Mouse (Mus musculus) embryonic facial prominence, embryonic 11.5 days (tissue): ENCODE results near the gene Kcnh2. TPM values are rescaled to one million over a fixed set of nuclear protein-coding genes. Genes with fewer than 3 reads are reported as not detected.

ENCODE experiments used
- ATAC-seq: fragments of 200-750 bp; cut with Nextera tagmentation; replicated peaks from 2 replicates; pipeline ENCODE4 v1.8.0; 2017; ENCODE audit warnings: low read depth; ENCODE audit not compliant: insufficient number of reproducible peaks, low FRiP score, low TSS enrichment
- DNase-seq: peaks from one replicate; pipeline ENCODE4 v3.0.0-alpha.2; 2015; ENCODE audit warnings: low spot score
- H3K27ac ChIP-seq: fragments of 300-500 bp; sonication (generic); replicated peaks from 2 replicates; pipeline ENCODE4 v1.5.1; 2014; ENCODE audit warnings: mild to moderate bottlenecking, low read depth, low read length, control low read depth
- H3K27me3 ChIP-seq: fragments of 300-500 bp; sonication (generic); 2 replicates; pipeline ENCODE4 v1.6.1; 2014; ENCODE audit warnings: mild to moderate bottlenecking, low read length, moderate library complexity, mixed read lengths; ENCODE audit not compliant: control insufficient read depth, insufficient read depth
- H3K36me3 ChIP-seq: fragments of 300-500 bp; sonication (generic); replicated peaks from 2 replicates; pipeline ENCODE4 v1.6.1; 2014; ENCODE audit warnings: low read depth, mild to moderate bottlenecking, low read length, moderate library complexity, mixed read lengths; ENCODE audit not compliant: control insufficient read depth, insufficient read depth
- H3K4me1 ChIP-seq: fragments of 300-500 bp; sonication (generic); 2 replicates; pipeline ENCODE4 v1.6.1; 2014; ENCODE audit warnings: low read length, mixed read lengths; ENCODE audit not compliant: control insufficient read depth, insufficient read depth
- H3K4me2 ChIP-seq: fragments of 300-500 bp; sonication (generic); 2 replicates; pipeline ENCODE4 v1.6.1; 2014; ENCODE audit warnings: low read depth, mild to moderate bottlenecking, control low read depth, low read length, moderate library complexity
- H3K4me3 ChIP-seq: fragments of 300-500 bp; sonication (generic); 2 replicates; pipeline ENCODE4 v1.5.1; 2014; ENCODE audit warnings: low read depth, low read length, control low read depth
- H3K9ac ChIP-seq: fragments of 300-500 bp; sonication (generic); replicated peaks from 2 replicates; pipeline ENCODE4 v1.6.1; 2014; ENCODE audit warnings: mild to moderate bottlenecking, control low read depth, low read length
- H3K9me3 ChIP-seq: fragments of 300-500 bp; sonication (generic); replicated peaks from 2 replicates; pipeline ENCODE4 v1.6.1; 2016; ENCODE audit warnings: mild to moderate bottlenecking, low read length, inconsistent platforms, mixed read lengths; ENCODE audit not compliant: control insufficient read depth
- WGBS: fragments of 180-500 bp; shearing (Covaris S2); extraction: QIAGEN DNeasy Blood & Tissue Kit; methylation state at CpG from one replicate; pipeline ENCODE4 v1.1.7; 2014; 5-methylcytosine and 5-hydroxymethylcytosine counted together
- polyA plus RNA-seq: library from polyadenylated mRNA; unstranded; fragments of >200 nt; fragmentation: Nextera tagmentation; extraction: Ambion mirVana; gene quantifications from 2 replicates; pipeline ENCODE4 v1.2.1, GENCODE M21; 2014

Gene Kcnh2
- polyA plus RNA-seq, 1 experiment from 2014 or later: 4.2 TPM

- 70% methylated on average over 5 of the region's 5 CpGs for WGBS
- Histone ChIP-seq H3K4me1 (no peaks in the 10 kb centered on the region), H3K4me3 (no peak overlapping the region), H3K4me2 (no peak overlapping the region), H3K27me3 (no peaks in the 10 kb centered on the region), H3K27ac (no peak overlapping the region), H3K36me3 (no peaks in the 10 kb centered on the region), H3K9ac (no peak overlapping the region), H3K9me3 (no peaks in the 10 kb centered on the region)
- ATAC-seq: no peak
- no peak for DNase-seq
These were observed 22.4 kb upstream of the Kcnh2 start for GRCm38 (mm10) chr5:24373807-24374206.

- DNase-seq: no peak
- no peak for ATAC-seq
- H3K27ac ChIP-seq: no peak overlapping the region
These were observed 18.4 kb upstream of the Kcnh2 start for GRCm38 (mm10) chr5:24369767-24370166.

GRCm38 (mm10) chr5:24366426-24366825 lies 15.0 kb upstream of the Kcnh2 start:
- no peaks in the 10 kb centered on the region for H3K9me3 ChIP-seq
- WGBS: 78% methylated on average over 9 of the region's 9 CpGs
- no peak for DNase-seq
- ATAC-seq: no peak
- no peaks in the 10 kb centered on the region for H3K36me3 ChIP-seq
- no peak overlapping the region for H3K9ac ChIP-seq
- no peaks in the 10 kb centered on the region for H3K4me1 ChIP-seq
- no peaks in the 10 kb centered on the region for H3K27me3 ChIP-seq
- H3K4me3 ChIP-seq: no peak overlapping the region
- no peak overlapping the region for H3K4me2 ChIP-seq
- no peak overlapping the region for H3K27ac ChIP-seq

More at GRCm38 (mm10) chr5:24369767-24370166, 18.4 kb upstream of the Kcnh2 start:
- no peaks in the 10 kb centered on the region for H3K27me3 ChIP-seq
- H3K36me3 ChIP-seq: no peaks in the 10 kb centered on the region
- H3K4me1 ChIP-seq: no peaks in the 10 kb centered on the region
- no peak overlapping the region for H3K9ac ChIP-seq
- no peak overlapping the region for H3K4me3 ChIP-seq
- no peak overlapping the region for H3K4me2 ChIP-seq
- WGBS: 72% methylated on average over 9 of the region's 9 CpGs
- H3K9me3 ChIP-seq: no peaks in the 10 kb centered on the region

- Histone ChIP-seq H3K27me3 (no peaks in the 10 kb centered on the region), H3K9ac (no peak overlapping the region), H3K4me1 (no peaks in the 10 kb centered on the region), H3K9me3 (no peaks in the 10 kb centered on the region), H3K27ac (no peak overlapping the region), H3K36me3 (no peaks in the 10 kb centered on the region), H3K4me2 (no peak overlapping the region; the same call in 1 of the 2 replicates), H3K4me3 (no peak overlapping the region)
- ATAC-seq (no peak), DNase-seq (no peak)
- 35% methylated on average over 5 of the region's 5 CpGs for WGBS
These were observed 14.1 kb upstream of the Kcnh2 start for GRCm38 (mm10) chr5:24365528-24365927.

GRCm38 (mm10) chr5:24364963-24365362 lies 13.6 kb upstream of the Kcnh2 start:
- Histone ChIP-seq H3K36me3 (no peaks in the 10 kb centered on the region), H3K27ac (no peak overlapping the region), H3K9ac (no peak overlapping the region; the same call in 1 of the 2 replicates), H3K9me3 (no peaks in the 10 kb centered on the region), H3K4me1 (no peaks in the 10 kb centered on the region), H3K4me3 (0 out of 2 replicates have a peak overlapping the region, but pooled peaks have one; percentile 6), H3K27me3 (no peaks in the 10 kb centered on the region), H3K4me2 (no peak overlapping the region)
- DNase-seq (no peak), ATAC-seq (no peak)
- 82% methylated on average over 10 of the region's 10 CpGs for WGBS

- Histone ChIP-seq H3K4me2 (no peak within 1 kb of the TSS; the same call in 1 of the 2 replicates), H3K27me3 (no peaks in the 10 kb centered on the region), H3K9ac (no peak within 1 kb of the TSS; the same call in 1 of the 2 replicates), H3K36me3 (no peaks in the 10 kb centered on the region), H3K4me3 (0 out of 2 replicates have a peak within 1 kb of the TSS, but pooled peaks have one; percentile 6), H3K27ac (no peak within 1 kb of the TSS), H3K4me1 (no peaks in the 10 kb centered on the region), H3K9me3 (no peaks in the 10 kb centered on the region)
- WGBS: 42% methylated on average over 12 of the region's 12 CpGs
- ATAC-seq (no peak), DNase-seq (no peak)
These were observed 13.1 kb upstream of the Kcnh2 start, which contains the start of gene Nos3 for GRCm38 (mm10) chr5:24364508-24364907. Nos3 (plus strand) TSS chr5:24364810.

- no peak for DNase-seq
- H3K4me1 ChIP-seq: no peaks in the 10 kb centered on the region
- no peak overlapping the region for H3K4me2 ChIP-seq
- no peak overlapping the region for H3K4me3 ChIP-seq
- 54% methylated on average over 3 of the region's 3 CpGs for WGBS
- no peak overlapping the region for H3K9ac ChIP-seq
- H3K27ac ChIP-seq: no peak overlapping the region
- no peak for ATAC-seq
- H3K27me3 ChIP-seq: no peaks in the 10 kb centered on the region
- no peaks in the 10 kb centered on the region for H3K9me3 ChIP-seq
- no peaks in the 10 kb centered on the region for H3K36me3 ChIP-seq
These were observed 12.7 kb upstream of the Kcnh2 start for GRCm38 (mm10) chr5:24364061-24364460.

- H3K27ac ChIP-seq: no peak overlapping the region
- H3K36me3 ChIP-seq: no peaks in the 10 kb centered on the region
- H3K27me3 ChIP-seq: no peaks in the 10 kb centered on the region
- ATAC-seq (no peak), DNase-seq (no peak)
- H3K4me2 ChIP-seq: no peak overlapping the region
- H3K9ac ChIP-seq: no peak overlapping the region
- no peak overlapping the region for H3K4me3 ChIP-seq
- 78% methylated on average over 2 of the region's 2 CpGs for WGBS
- no peaks in the 10 kb centered on the region for H3K4me1 ChIP-seq
- no peaks in the 10 kb centered on the region for H3K9me3 ChIP-seq
These were observed 12.1 kb upstream of the Kcnh2 start for GRCm38 (mm10) chr5:24363467-24363866.
